Mouse (Mus musculus): Measurements from ENCODE around the gene Spata2. TPM values are rescaled to one million over a fixed set of nuclear protein-coding genes. Genes with fewer than 3 reads are reported as not detected.

Spata2 gene
- total RNA-seq, 2 experiments from 2014 or later, result 80.9 to 82.4 TPM

GRCm38 (mm10) chr2:167485501-167486377, 6.9 kb downstream of the Spata2 start:
- peak in 1 of 2 experiments; percentile 48 for DNase-seq (ENCODE audit: low spot score in 2 of 2)
- Histone ChIP-seq H3K4me3 (peak overlapping the region; percentile 35), H3K27ac (peak overlapping the region; percentile 98)
- no peak for TF ChIP-seq CTCF (conservative IDR thresholded peaks at IDR 0.05)

- no peak for TF ChIP-seq CTCF (conservative IDR thresholded peaks at IDR 0.05)
- no peak for DNase-seq (ENCODE audit: low spot score in 2 of 2)
- peak overlapping the region; percentile 98 for H3K27ac ChIP-seq
- H3K4me3 ChIP-seq, result peak overlapping the region; percentile 35
Observed at GRCm38 (mm10) chr2:167484932-167485331, 7.8 kb downstream of the Spata2 start.

- Histone ChIP-seq H3K4me3 (no peak overlapping the region), H3K27ac (no peak overlapping the region)
- no peak for DNase-seq (ENCODE audit: low spot score in 2 of 2)
- no peak for TF ChIP-seq CTCF (conservative IDR thresholded peaks at IDR 0.05)
Observed at GRCm38 (mm10) chr2:167483827-167484410, 8.8 kb downstream of the Spata2 start.

- DNase-seq (ENCODE audit: low spot score in 2 of 2), result no peak
- 0 out of 2 replicates have a peak overlapping the region, but pooled peaks have one; percentile 28 for H3K27ac ChIP-seq
- no peak overlapping the region for H3K4me3 ChIP-seq
- TF ChIP-seq CTCF (conservative IDR thresholded peaks at IDR 0.05), result no peak
Observed at GRCm38 (mm10) chr2:167483081-167483826, 9.4 kb downstream of the Spata2 start.

GRCm38 (mm10) chr2:167482681-167483080, 10.0 kb downstream of the Spata2 start:
- Histone ChIP-seq H3K27ac (0 out of 2 replicates have a peak overlapping the region, but pooled peaks have one; percentile 28), H3K4me3 (no peak overlapping the region)
- no peak for DNase-seq (ENCODE audit: low spot score in 2 of 2)
- no peak for TF ChIP-seq CTCF (conservative IDR thresholded peaks at IDR 0.05)

GRCm38 (mm10) chr2:167479501-167479900, 13.2 kb downstream of the Spata2 start:
- H3K27ac ChIP-seq, result peak overlapping the region; percentile 67; the same call in 1 of the 2 replicates
- TF ChIP-seq CTCF (conservative IDR thresholded peaks at IDR 0.05), result no peak
- DNase-seq (ENCODE audit: low spot score in 2 of 2), result no peak
- no peak overlapping the region for H3K4me3 ChIP-seq

- no peak for TF ChIP-seq CTCF (conservative IDR thresholded peaks at IDR 0.05)
- Histone ChIP-seq H3K27ac (peak overlapping the region; percentile 67), H3K4me3 (no peak overlapping the region)
- no peak for DNase-seq (ENCODE audit: low spot score in 2 of 2)
Observed at GRCm38 (mm10) chr2:167478128-167478527, 14.6 kb downstream of the Spata2 start.

GRCm38 (mm10) chr2:167476762-167477161, 15.9 kb downstream of the Spata2 start:
- no peak overlapping the region for H3K4me3 ChIP-seq
- H3K27ac ChIP-seq, result peak overlapping the region; percentile 92
- no peak for DNase-seq (ENCODE audit: low spot score in 2 of 2)
- TF ChIP-seq CTCF (conservative IDR thresholded peaks at IDR 0.05), result no peak

- no peak overlapping the region for H3K4me3 ChIP-seq
- H3K27ac ChIP-seq, result peak overlapping the region; percentile 92
- DNase-seq (ENCODE audit: low spot score in 2 of 2), result peak; percentile 74 to 79
- TF ChIP-seq CTCF (conservative IDR thresholded peaks at IDR 0.05), result peak; percentile 58
Observed at GRCm38 (mm10) chr2:167476200-167476688, 16.4 kb downstream of the Spata2 start.

GRCm38 (mm10) chr2:167475596-167475995, 17.1 kb downstream of the Spata2 start:
- TF ChIP-seq CTCF (conservative IDR thresholded peaks at IDR 0.05), result no peak
- Histone ChIP-seq H3K27ac (peak overlapping the region; percentile 92), H3K4me3 (no peak overlapping the region)
- DNase-seq (ENCODE audit: low spot score in 2 of 2), result no peak

GRCm38 (mm10) chr2:167474218-167474617, 18.5 kb downstream of the Spata2 start:
- no peak for DNase-seq (ENCODE audit: low spot score in 2 of 2)
- H3K4me3 ChIP-seq, result no peak overlapping the region
- TF ChIP-seq CTCF (conservative IDR thresholded peaks at IDR 0.05), result no peak
- H3K27ac ChIP-seq, result no peak overlapping the region

- TF ChIP-seq CTCF (conservative IDR thresholded peaks at IDR 0.05), result no peak
- no peak for DNase-seq (ENCODE audit: low spot score in 2 of 2)
- no peak overlapping the region for H3K4me3 ChIP-seq
- no peak overlapping the region for H3K27ac ChIP-seq
Observed at GRCm38 (mm10) chr2:167471585-167471984, 21.1 kb downstream of the Spata2 start.

GRCm38 (mm10) chr2:167470611-167471010, 22.1 kb downstream of the Spata2 start:
- DNase-seq (ENCODE audit: low spot score in 2 of 2), result no peak
- H3K27ac ChIP-seq, result no peak overlapping the region
- no peak for TF ChIP-seq CTCF (conservative IDR thresholded peaks at IDR 0.05)
- H3K4me3 ChIP-seq, result no peak overlapping the region
